Mouse (Mus musculus): ENCODE measurements at regions not wholly inside any gene's neighbourhood (a gene's known extent, or its start where the extent isn't known, plus 50 kb on each side); places are given as distances from the start of the nearest gene placed in this dataset.
A peak's percentile ranks its signal among the peaks of the same experiment; 100 is the strongest.

DNA sequence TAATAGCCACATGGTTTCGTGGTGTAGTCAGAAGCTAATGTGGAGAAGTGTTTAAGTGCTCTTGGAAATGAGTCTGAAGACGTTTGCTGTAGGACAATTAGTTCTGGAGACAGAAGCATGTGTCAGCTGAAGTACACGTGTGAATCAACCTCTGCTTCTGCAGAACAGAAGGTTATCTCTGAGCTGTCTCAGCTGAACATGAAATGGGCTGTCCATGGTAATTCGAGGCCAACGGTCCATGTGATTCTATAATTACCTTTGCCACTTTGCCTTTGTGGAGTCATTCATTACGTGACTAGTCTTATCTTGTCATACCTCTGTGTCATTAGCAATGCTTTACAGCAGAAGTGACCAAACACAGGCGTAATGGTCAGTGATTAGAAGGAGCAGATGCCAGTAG, 295.6 kb upstream of the Veph1 start:
- DNase-seq, result no peak

DNA sequence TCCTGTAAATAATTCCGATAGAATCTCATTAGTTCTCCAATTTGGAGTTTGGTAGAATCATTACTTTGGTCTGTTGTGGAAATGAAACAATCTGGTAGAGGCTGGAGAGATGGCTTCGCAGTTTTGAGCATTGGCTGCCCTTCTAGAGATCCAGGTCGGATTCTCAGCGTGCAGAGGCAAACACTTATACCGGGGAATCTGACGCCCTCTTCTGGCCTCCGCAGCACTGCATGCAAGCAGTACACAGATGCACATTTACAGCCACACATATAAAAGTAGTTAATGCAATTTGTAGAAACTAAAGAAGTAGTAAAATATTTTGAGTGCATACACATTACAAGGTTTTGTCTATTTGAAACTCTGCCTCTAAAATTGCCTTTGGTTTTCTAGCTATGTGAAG, 294.1 kb upstream of the Veph1 start:
- no peak for DNase-seq

DNA sequence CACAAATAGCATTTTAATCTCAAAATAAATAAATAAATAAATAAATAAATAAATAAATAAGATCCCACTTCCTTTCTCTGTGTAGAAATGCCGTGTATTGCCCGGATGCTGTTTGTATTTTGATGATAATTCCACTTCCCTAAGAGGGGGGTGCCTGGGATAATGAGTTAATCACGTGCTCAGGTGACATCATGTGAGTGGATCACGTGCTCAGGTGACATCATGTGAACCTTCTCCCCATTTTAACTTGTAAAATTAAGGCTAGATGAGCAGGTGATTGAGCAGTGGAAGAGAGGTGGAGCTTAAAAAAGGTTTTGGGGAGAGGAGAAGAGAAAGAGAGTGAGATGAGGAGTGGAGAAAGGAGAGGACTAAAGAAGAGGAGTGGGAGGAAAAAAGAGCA, 292.8 kb upstream of the Veph1 start:
- DNase-seq, result no peak

DNA sequence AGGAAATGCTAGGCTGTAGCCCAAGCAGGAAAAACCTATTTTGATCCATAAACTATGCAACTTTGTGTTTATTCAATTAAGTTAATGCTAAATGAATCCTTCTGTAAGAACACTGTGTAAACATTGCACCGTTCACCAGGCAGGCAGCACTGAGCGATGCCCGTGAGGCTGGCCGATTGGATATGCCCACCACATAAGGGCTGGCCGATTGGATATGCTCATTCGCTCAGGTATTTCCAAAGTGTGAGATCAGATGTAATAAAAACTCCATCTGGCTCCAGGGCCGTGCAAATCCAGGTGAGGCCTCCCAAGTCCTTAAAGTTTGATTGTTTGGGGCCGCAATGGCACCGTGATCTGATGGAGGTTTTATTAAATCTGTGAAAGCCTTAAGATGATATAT, 288.2 kb upstream of the Veph1 start:
- DNase-seq, result no peak

DNA sequence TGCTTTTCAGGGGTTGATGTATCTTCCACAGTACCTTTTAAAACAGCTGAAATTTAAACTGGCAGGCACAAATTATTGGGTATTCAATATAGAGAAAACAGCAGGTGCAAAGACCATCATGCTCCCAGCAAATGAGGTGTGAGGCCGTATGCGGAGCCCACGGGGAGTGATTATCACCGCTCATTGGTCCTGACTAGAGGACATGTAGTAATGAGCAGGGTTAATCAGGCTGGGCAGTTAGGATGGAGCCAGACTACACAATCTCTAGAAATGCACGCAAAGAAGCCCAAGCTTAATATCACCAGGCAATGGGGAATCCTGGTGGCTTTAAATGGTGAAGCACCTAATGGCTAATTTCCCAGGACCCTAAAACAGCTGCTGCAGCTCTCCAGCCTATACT, 287.5 kb upstream of the Veph1 start:
- DNase-seq, result no peak

DNA sequence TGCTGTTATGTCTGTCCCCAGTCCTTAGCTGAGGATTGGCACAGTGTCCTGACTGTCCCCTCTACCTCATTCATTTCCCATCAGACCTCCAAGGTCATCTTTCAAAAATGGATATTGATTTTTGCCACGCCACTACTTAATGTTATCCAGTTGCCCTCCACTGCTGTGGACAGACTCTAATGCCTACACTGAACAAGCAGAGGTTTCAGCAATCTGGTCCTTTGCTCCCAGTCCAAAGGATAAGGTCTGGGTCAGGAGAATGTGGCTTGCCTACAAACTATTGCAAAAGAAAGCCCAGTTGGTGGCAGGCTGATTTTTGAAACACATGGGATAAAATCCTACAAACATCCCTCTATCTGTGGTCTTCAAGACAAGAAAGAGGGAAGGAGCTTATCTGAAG, 280.0 kb upstream of the Veph1 start:
- peak in 1 of 2 experiments; percentile 4 for DNase-seq

DNA sequence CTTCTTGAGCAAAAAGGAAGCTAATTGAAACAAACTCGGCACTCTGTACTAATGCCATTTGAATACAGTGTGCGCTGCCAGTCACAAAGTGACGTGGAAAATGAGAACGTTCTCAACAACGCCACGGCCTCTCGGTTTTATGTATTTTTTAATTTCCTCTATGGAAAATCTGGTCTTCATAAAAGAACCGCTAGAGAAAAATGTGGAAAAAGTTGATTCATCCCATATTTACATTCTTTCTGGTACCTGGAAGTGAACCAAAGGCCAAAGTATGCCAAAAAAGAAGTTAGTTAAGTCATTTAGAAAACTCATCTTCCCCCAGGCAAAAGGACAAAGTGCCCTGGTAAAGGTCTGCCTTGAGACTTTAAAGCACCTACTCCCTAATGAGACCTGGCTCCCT, 277.7 kb upstream of the Veph1 start:
- DNase-seq, result no peak

DNA sequence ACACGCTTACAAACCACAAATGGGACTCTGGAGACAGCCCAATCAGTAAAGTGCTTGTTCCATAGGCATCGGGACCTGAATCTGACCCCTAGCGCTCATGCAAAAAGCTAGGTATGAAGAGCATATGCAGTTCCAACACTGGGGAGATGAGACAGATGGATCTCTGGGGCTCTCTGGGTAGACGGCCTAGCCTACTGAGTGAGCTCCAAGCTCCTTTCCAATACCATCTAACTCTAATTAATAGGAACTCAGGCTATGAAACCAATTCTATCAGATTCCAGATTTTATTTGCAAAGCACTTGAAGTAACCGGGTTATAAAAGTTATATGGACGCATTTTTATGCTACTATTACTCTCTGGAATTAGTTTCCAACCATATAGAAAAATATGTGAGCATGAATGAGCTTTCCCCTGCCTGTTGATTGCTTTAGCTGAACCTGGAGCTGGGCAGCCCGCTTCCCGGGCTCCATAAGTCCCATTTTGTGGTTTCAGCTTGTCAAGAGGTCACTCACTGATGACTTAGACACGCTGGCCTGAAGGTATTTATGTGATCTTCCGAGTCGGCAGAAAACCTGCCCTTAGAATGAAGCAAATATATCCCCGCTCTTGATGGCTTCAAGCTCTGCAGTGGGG, 276.4 kb upstream of the Veph1 start:
- no peak for DNase-seq

DNA sequence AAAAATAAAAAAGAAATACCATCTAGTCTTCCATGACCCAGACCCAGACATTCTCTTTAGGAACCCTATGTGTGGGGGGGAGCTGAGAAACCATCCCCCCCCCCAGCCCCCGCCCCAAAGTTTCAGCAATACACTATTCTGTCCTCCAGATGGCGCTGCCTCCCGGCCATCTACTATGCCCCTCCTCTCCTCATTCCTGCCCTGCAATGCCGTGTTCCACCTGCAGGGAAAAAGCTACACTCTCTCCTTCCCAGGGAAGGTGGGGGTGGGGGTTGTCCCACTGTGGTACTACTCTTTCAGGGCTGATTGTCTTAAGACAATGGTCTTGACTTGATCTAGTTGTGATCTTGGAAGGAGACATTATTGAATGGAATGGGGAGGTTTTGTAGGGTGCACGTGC, 273.7 kb upstream of the Veph1 start:
- peak in 1 of 2 experiments; percentile 12 for DNase-seq

DNA sequence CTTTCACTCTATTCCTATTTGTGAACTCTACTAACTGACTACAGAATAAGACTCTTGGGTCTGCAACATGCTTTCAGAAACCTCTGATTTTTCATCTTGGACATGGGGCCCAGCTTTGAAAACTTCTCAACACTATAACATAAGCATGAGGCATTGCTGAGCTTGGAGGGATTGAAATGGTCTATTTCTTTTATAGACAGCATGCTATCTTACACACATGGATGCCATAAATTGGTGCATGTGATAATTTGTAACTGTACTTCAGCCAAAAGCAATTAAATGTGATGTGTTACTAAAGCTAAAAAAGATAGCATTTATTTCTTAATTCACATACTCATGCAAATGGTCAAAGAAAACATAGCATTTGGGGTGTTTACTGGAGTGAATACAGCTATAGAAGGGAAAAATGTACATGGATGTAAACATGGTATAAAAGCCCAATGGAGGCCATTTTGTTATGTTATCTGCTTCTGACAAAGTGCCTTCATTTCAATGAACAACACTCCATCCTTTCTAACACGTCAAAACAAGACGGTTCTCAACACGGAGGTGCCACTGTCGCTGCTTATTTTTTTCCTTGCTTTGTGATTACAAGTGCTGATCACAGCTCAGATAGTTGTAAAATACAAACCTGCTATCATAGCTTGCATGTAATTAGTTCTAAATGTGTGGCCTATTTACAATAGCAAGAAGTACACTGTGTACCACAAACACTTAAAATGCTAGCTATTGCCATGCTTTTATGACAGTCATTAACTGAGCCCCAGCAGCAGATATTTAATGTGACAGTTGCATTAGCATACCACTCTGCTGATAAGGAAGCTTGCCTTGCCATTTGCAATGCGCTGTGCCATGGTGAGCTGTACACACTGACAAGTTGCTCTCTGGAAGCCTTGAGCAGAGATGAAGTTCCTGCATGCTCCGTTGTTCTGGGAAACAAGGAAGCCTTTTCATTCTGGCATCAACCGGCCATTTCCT, 267.9 kb upstream of the Veph1 start:
- DNase-seq, result no peak

DNA sequence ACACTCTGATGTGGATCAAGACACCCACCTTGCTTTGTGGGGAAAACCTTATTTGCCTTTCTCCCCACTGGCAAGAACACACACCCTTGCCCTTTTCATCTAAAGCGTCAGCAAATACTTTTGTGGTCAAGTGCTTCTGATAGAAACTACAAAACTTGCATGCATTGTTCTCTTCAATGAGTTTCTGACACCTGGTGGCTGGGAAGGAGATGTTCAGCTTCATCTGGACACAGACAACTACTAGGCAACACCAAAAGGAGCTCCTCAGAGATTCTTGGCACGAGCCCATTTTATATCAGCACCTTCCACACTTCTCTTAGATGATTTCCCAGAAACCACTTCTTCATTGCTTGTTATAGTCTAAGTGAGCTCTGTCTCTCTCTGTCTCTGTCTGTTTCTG, 266.7 kb upstream of the Veph1 start:
- DNase-seq, result no peak

DNA sequence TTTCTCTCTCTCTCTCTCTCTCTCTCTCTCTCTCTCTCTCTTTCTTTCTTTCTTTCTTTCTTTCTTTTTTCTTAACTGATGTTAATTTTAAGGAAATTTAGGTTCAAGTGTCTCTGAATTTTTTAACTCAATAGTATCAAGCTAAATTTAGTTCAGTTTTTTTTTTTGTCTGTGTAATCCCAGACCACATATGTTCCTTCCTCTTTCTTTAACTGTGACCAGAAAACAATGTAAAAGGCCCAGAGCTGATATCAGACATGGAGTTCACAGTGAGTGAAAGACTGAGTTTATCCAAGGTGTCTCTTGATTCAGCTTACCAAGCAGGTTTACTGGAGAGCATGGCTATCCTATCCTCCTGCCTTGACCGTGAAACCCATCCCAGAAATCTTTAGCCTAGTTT, 258.9 kb upstream of the Veph1 start:
- DNase-seq, result no peak

DNA sequence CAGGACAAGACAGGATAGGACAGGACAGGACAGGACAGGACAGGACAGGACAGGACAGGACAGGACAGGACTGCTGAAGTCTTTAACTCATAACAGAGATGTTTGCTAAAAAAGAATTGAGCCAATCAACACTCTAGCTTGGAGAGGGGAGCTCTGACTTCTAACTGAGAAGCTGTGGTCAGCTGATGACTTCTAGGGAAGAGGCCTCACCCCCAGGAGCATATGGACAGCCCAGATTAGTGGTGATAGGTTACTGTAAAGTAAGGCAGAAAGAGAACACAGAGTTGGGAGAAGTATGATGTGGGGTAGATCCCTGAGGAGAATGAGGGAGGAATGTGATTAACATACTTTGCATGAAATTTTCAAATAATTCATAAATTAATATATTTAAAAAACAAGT, 254.3 kb upstream of the Veph1 start:
- no peak for DNase-seq

DNA sequence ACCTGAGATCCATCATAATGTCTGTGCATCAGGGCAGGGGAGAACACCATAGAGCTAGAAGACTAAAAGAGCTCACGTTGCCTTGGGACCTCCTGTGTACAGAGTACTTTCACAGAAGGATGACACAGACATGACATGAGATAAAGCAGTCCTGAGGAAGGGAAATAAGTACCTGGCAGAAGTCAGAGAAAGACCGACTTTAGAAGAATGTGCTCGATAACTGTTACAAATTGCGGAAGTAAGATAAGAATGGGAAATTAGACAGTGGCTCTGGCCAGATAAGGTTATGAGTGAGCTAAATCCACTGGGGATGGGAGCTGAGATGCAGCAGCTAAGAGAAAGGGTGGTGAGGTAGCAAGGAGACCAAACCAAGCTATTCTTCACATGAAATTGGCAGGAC, 249.9 kb upstream of the Veph1 start:
- DNase-seq, result no peak

DNA sequence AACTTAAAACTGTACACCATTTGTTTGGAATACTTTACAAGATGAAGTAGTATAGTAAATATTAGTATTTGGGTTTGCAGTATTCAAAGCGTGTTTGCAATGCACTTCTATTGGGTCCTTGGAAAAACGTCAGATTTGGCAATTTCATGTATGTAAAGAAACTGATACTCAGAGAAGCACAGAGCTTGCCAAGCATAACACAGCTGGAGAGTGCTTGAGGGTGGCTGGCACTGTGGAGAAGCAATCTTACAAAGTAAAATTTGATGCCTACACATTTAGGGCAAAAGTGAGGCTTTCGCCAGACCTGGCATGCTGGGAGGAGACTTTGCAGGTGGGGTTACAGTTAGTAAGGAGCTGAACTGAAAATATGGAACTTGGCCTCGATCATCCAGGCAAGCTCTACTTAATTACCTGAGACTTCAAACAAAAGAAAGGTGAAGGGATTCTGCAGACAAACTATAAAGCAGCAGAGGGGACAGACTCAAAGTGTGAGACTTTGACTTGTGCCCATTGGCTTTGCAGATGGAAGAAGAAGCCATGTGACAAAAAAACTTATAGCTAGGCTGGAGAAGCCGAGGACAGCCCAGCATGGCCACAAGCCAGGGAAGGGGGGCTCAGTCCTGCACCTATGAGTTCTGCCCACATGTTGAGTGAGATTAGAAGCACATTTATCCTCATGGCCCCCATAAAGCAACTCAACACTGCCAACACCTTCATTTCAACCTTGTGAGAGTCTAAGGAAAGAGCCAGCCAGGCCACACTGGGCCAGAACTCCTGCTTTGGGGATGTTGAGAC, 247.7 kb upstream of the Veph1 start:
- DNase-seq, result no peak

DNA sequence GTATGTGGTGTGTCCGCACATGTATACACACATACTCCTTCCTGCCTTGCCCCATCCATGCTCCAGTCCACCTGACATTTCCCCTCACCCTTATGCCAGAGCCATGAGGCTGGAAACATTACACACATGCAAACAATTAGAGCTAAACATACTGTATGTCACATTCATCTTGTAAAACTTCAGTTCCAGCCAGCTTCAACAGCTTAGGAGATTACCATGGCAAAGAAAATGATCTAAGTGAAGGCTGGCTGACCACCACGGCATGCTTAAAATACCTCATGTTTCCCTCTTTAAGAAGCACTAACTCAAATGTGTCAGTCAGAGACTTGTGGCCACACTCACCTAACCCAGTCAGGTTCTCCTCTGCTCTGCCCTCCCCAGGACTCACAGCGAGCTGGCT, 246.2 kb upstream of the Veph1 start:
- DNase-seq, result no peak

DNA sequence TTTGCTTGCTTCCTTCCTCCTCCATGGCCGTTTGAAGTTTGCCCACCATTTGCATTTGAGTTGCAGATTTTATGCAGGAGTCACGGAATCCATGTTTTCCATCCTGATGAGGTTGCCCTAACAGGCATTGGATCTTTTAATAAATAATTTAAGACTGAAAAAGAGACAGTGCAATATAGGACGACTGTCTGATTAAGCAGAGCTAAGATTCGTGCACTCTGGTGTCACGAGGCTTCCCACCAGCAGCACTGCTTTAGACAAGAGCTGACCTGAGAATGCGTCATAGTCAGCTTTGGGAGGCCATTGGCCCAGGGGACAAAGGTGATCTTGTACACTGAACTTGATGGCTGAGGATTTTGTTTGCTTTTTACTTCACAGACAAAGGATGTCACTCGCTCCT, 241.3 kb upstream of the Veph1 start:
- DNase-seq, result no peak

DNA sequence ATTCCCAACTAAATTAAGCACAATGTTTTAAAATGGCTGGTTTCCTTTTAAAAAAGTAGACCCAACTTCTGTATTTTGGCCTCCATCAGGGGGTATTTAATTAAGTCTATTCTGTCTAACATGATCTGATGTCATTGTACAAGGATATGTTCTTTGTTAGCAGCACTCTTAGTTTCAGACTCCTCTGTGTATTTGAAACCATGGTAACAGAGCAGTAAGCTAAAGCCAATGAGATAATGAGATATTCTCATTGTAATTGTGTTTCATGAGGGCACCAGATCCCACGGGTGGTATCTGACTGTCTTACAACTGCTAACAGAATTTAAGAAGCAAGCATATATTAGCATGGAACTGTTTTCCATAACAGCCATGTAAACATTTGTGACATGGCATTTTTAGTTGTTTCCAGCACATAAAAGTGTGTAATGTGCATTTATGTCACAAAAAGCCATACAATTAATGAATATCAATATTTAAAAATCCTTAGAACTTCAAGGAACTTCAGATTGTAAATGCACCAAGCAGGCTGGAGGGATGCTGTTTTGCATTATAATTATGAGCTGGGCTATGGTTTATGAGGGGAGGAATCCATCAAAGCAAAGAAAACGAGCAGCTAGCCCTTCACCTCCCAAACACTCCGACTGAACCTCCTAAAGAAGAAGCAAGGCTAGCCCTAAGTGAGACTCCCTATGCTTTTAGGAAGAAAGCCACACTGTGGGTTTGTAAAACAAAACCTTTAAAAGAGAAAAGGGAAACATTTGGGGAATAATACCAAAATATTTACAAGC, 240.7 kb upstream of the Veph1 start:
- no peak for DNase-seq

DNA sequence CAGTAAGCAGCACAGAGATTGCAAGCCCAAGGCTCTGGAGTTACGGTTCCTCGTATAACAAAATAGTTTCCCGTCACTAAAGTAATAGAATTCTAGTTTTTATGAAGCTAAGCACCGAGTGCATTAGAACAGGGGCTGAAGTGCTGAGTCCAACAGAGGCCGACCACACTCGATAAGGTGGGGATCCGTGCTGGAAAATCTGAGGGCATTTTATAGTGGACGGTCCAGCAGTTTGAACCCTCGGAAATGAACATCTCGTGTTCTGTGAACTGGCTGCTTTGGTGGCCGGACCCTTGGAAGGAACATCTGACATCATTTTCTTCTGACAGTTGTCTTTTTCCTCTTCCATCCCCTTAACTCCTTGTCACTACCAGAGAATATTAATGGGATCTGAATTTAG, 240.0 kb upstream of the Veph1 start:
- no peak for DNase-seq

DNA sequence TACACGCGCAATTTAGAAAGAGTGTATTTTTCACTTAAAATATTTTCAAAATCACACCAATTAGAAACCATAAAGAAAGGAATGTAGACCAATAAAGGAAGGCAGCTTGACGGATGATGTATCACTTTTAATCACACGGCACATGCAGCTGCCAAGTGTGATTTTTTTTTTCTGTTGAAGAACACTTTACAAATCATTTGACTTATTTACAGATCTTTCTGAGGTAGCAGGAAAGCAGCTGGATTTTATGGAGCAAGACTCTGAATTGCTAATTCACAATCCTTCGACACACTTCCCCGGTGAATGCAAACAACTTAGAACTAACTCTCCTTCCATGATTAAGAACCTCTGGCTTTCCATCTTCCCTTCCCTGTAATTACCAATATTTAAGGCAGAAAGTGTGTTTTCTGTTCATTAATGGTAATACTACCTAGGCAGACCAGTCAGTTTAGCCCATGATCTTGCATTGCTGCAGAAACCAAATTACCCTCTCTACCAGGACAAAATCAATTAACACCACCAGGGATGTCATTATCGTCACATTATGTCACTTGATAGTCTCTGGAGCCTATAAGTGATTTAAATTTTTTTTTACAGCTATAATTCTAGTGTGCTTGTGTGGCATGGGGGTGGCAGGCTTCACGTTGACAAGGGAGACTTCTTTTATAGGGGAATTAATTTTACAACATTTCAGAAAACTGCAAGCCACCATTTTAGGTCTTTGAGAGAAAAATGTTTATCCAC, 239.3 kb upstream of the Veph1 start:
- DNase-seq, result no peak

DNA sequence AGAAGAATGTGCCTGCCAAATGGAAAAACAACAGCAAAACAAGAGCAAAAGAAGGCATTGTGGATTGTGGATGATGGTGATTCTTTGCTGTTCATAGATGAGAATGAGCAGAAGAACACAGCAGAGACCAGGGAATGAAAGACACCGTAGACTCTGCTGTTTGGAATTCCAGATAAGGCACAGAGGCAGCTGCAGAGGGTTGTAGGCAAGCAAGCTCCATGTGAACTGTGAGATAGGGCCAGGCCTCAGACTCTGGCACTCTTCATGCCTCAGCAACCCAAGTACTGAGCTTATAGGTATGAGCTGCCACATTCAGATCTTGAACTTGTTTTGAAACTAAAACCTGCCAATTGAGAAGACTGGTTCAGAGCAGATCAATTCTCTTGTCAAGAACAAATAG, 223.3 kb upstream of the Veph1 start:
- DNase-seq, result no peak

All from adrenal gland, postnatal 36 days (tissue).